Mouse (Mus musculus): ENCODE data around the gene Ctnnd1. TPM values are rescaled to one million over a fixed set of nuclear protein-coding genes. Genes with fewer than 3 reads are reported as not detected.
A peak's percentile ranks its signal among the peaks of the same experiment; 100 is the strongest.

Gene Ctnnd1
- total RNA-seq, 2 experiments from 2014 or later, result 46.4 to 49.7 TPM

- DNase-seq, result no peak
- intact Hi-C loops (cut with DNase I; ENCODE audit: low total_unique reads), result no loop called here
Measured at GRCm38 (mm10) chr2:84653354-84653753, 2.8 kb upstream of the Ctnnd1 start.

- intact Hi-C loops (cut with DNase I; ENCODE audit: low total_unique reads), result no loop called here
- DNase-seq, result peak; percentile 18
Measured at GRCm38 (mm10) chr2:84649674-84650073, 891 bp downstream of the Ctnnd1 start.

GRCm38 (mm10) chr2:84648369-84648768 is 2.2 kb downstream of the Ctnnd1 start:
- intact Hi-C loops (cut with DNase I; ENCODE audit: low total_unique reads), result no loop called here
- no peak for DNase-seq

GRCm38 (mm10) chr2:84647051-84647568 is 3.5 kb downstream of the Ctnnd1 start:
- no peak for DNase-seq
- intact Hi-C loops (cut with DNase I; ENCODE audit: low total_unique reads), result no loop called here

GRCm38 (mm10) chr2:84646138-84646537 is 4.4 kb downstream of the Ctnnd1 start:
- intact Hi-C loops (cut with DNase I; ENCODE audit: low total_unique reads), result no loop called here

GRCm38 (mm10) chr2:84640833-84641232 is 9.7 kb downstream of the Ctnnd1 start:
- DNase-seq, result no peak
- intact Hi-C loops (cut with DNase I; ENCODE audit: low total_unique reads), result no loop called here

More at GRCm38 (mm10) chr2:84646138-84646537, 4.4 kb downstream of the Ctnnd1 start:
- DNase-seq, result no peak

GRCm38 (mm10) chr2:84638428-84639220 is 11.9 kb downstream of the Ctnnd1 start:
- intact Hi-C loops (cut with DNase I; ENCODE audit: low total_unique reads), result no loop called here
- DNase-seq, result no peak

- DNase-seq, result peak; percentile 32
- intact Hi-C loops (cut with DNase I; ENCODE audit: low total_unique reads), result no loop called here
Measured at GRCm38 (mm10) chr2:84637452-84638165, 13.0 kb downstream of the Ctnnd1 start.

- intact Hi-C loops (cut with DNase I; ENCODE audit: low total_unique reads), result no loop called here
- no peak for DNase-seq
Measured at GRCm38 (mm10) chr2:84636231-84636741, 14.3 kb downstream of the Ctnnd1 start.

- DNase-seq, result peak; percentile 87
- intact Hi-C loops (cut with DNase I; ENCODE audit: low total_unique reads), result no loop called here
Measured at GRCm38 (mm10) chr2:84635611-84636010, 15.0 kb downstream of the Ctnnd1 start.

GRCm38 (mm10) chr2:84634934-84635482 is 15.6 kb downstream of the Ctnnd1 start:
- intact Hi-C loops (cut with DNase I; ENCODE audit: low total_unique reads), result no loop called here
- no peak for DNase-seq

- DNase-seq, result no peak
- intact Hi-C loops (cut with DNase I; ENCODE audit: low total_unique reads), result no loop called here
Measured at GRCm38 (mm10) chr2:84634006-84634405, 16.6 kb downstream of the Ctnnd1 start.

GRCm38 (mm10) chr2:84632999-84633398 is 17.6 kb downstream of the Ctnnd1 start:
- intact Hi-C loops (cut with DNase I; ENCODE audit: low total_unique reads), result no loop called here
- no peak for DNase-seq

GRCm38 (mm10) chr2:84632001-84632400 is 18.6 kb downstream of the Ctnnd1 start:
- intact Hi-C loops (cut with DNase I; ENCODE audit: low total_unique reads), result no loop called here
- DNase-seq, result no peak

- DNase-seq, result no peak
- intact Hi-C loops (cut with DNase I; ENCODE audit: low total_unique reads), result no loop called here
Measured at GRCm38 (mm10) chr2:84627036-84627435, 23.5 kb downstream of the Ctnnd1 start.

- intact Hi-C loops (cut with DNase I; ENCODE audit: low total_unique reads), result no loop called here
- DNase-seq, result no peak
Measured at GRCm38 (mm10) chr2:84626366-84626975, 24.1 kb downstream of the Ctnnd1 start.

GRCm38 (mm10) chr2:84624201-84624600 is 26.4 kb downstream of the Ctnnd1 start:
- intact Hi-C loops (cut with DNase I; ENCODE audit: low total_unique reads), result loop anchor here (5.0 kb wide), 1 partner anchor 33 kb away; the partner anchor contains the start of gene Btbd18
- DNase-seq, result no peak

- no peak for DNase-seq
- intact Hi-C loops (cut with DNase I; ENCODE audit: low total_unique reads), result loop anchor here (5.0 kb wide), 1 partner anchor 34 kb away; the partner anchor contains the start of gene Btbd18
Measured at GRCm38 (mm10) chr2:84623428-84624119, 27.0 kb downstream of the Ctnnd1 start.

GRCm38 (mm10) chr2:84622668-84623067 is 27.9 kb downstream of the Ctnnd1 start:
- intact Hi-C loops (cut with DNase I; ENCODE audit: low total_unique reads), result loop anchor here (5.0 kb wide), 1 partner anchor 35 kb away; the partner anchor contains the start of gene Btbd18
- no peak for DNase-seq
